Mouse (Mus musculus): ENCODE measurements at regions not wholly inside any gene's neighbourhood (a gene's known extent, or its start where the extent isn't known, plus 50 kb on each side); places are given as distances from the start of the nearest gene placed in this dataset.

- Histone ChIP-seq H3K27me3 (peaks cover 7% of the 10 kb centered on the region; the same call in 1 of the 2 replicates), H3K36me3 (replicated peaks) (no peaks in the 10 kb centered on the region), H3K9ac (no peak overlapping the region), H3K4me3 (replicated peaks) (no peak overlapping the region), H3K4me1 (peaks cover 14% of the 10 kb centered on the region), H3K4me2 (no peak overlapping the region), H3K27ac (no peak overlapping the region), H3K9me3 (no peaks in the 10 kb centered on the region)
- WGBS: 40% methylated on average over 3 of the region's 3 CpGs
- ATAC-seq (ENCODE audit: low FRiP score): peak; percentile 30; the same call in 1 of the 2 replicates
Observed at GRCm38 (mm10) chr3:35221183-35221582, 532.7 kb upstream of the Atp11b start.

GRCm38 (mm10) chr3:35222251-35222650 lies 531.7 kb upstream of the Atp11b start:
- peaks cover 14% of the 10 kb centered on the region for H3K4me1 ChIP-seq
- no peak overlapping the region for H3K9ac ChIP-seq
- H3K9me3 ChIP-seq: no peaks in the 10 kb centered on the region
- H3K4me2 ChIP-seq: no peak overlapping the region
- H3K4me3 ChIP-seq (replicated peaks): no peak overlapping the region
- peaks cover 7% of the 10 kb centered on the region; the same call in 1 of the 2 replicates for H3K27me3 ChIP-seq
- no peak overlapping the region for H3K27ac ChIP-seq
- ATAC-seq (ENCODE audit: low FRiP score): no peak
- no peaks in the 10 kb centered on the region for H3K36me3 ChIP-seq (replicated peaks)
- 65% methylated on average over 2 of the region's 2 CpGs for WGBS

- Histone ChIP-seq H3K4me3 (replicated peaks) (no peak overlapping the region), H3K27ac (no peak overlapping the region), H3K4me2 (peak overlapping the region; percentile 38), H3K27me3 (peaks cover 12% of the 10 kb centered on the region), H3K4me1 (peaks cover 14% of the 10 kb centered on the region), H3K9ac (no peak overlapping the region), H3K9me3 (no peaks in the 10 kb centered on the region), H3K36me3 (replicated peaks) (no peaks in the 10 kb centered on the region)
- peak; percentile 79; the same call in 1 of the 2 replicates for ATAC-seq (ENCODE audit: low FRiP score)
- WGBS: 14% methylated on average over 12 of the region's 12 CpGs
Observed at GRCm38 (mm10) chr3:35225051-35225701, 528.7 kb upstream of the Atp11b start.

- H3K9me3 ChIP-seq: no peaks in the 10 kb centered on the region
- H3K4me1 ChIP-seq: peaks cover 14% of the 10 kb centered on the region
- no peaks in the 10 kb centered on the region for H3K36me3 ChIP-seq (replicated peaks)
- 41% methylated on average over 3 of the region's 3 CpGs for WGBS
- peak overlapping the region; percentile 38; the same call in 1 of the 2 replicates for H3K4me2 ChIP-seq
- H3K9ac ChIP-seq: no peak overlapping the region
- ATAC-seq (ENCODE audit: low FRiP score): no peak
- H3K27me3 ChIP-seq: peaks cover 10% of the 10 kb centered on the region
- H3K4me3 ChIP-seq (replicated peaks): no peak overlapping the region
- H3K27ac ChIP-seq: no peak overlapping the region
Observed at GRCm38 (mm10) chr3:35225774-35226365, 528.0 kb upstream of the Atp11b start.

GRCm38 (mm10) chr3:35231158-35231928 lies 522.6 kb upstream of the Atp11b start:
- WGBS: 91% methylated on average over 10 of the region's 10 CpGs
- H3K9me3 ChIP-seq: no peaks in the 10 kb centered on the region
- H3K4me2 ChIP-seq: no peak overlapping the region
- ATAC-seq (ENCODE audit: low FRiP score): no peak
- no peaks in the 10 kb centered on the region for H3K36me3 ChIP-seq (replicated peaks)
- peaks cover 10% of the 10 kb centered on the region; the same call in 1 of the 2 replicates for H3K4me1 ChIP-seq
- no peak overlapping the region for H3K27ac ChIP-seq
- no peak overlapping the region for H3K9ac ChIP-seq
- H3K27me3 ChIP-seq: peaks cover 7% of the 10 kb centered on the region
- H3K4me3 ChIP-seq (replicated peaks): no peak overlapping the region

- no peak for ATAC-seq (ENCODE audit: low FRiP score)
- no peak overlapping the region for H3K4me3 ChIP-seq (replicated peaks)
- peaks cover 10% of the 10 kb centered on the region; the same call in 1 of the 2 replicates for H3K4me1 ChIP-seq
- H3K9ac ChIP-seq: no peak overlapping the region
- H3K4me2 ChIP-seq: no peak overlapping the region
- H3K36me3 ChIP-seq (replicated peaks): no peaks in the 10 kb centered on the region
- WGBS: 48% methylated on average over 1 of the region's 1 CpGs
- H3K27ac ChIP-seq: no peak overlapping the region
- peaks cover 5% of the 10 kb centered on the region for H3K27me3 ChIP-seq
- H3K9me3 ChIP-seq: no peaks in the 10 kb centered on the region
Observed at GRCm38 (mm10) chr3:35232487-35232886, 521.4 kb upstream of the Atp11b start.

- H3K9me3 ChIP-seq: no peaks in the 10 kb centered on the region
- H3K27me3 ChIP-seq: no peaks in the 10 kb centered on the region
- ATAC-seq (ENCODE audit: low FRiP score): no peak
- no peak overlapping the region for H3K27ac ChIP-seq
- no peaks in the 10 kb centered on the region for H3K36me3 ChIP-seq (replicated peaks)
- no peak overlapping the region for H3K9ac ChIP-seq
- H3K4me2 ChIP-seq: no peak overlapping the region
- no peak overlapping the region for H3K4me3 ChIP-seq (replicated peaks)
- 84% methylated on average over 3 of the region's 3 CpGs for WGBS
- H3K4me1 ChIP-seq: peaks cover 10% of the 10 kb centered on the region; the same call in 1 of the 2 replicates
Observed at GRCm38 (mm10) chr3:35235066-35235465, 518.8 kb upstream of the Atp11b start.

GRCm38 (mm10) chr3:35235772-35236171 lies 518.1 kb upstream of the Atp11b start:
- Histone ChIP-seq H3K9ac (no peak overlapping the region), H3K4me3 (replicated peaks) (no peak overlapping the region), H3K36me3 (replicated peaks) (no peaks in the 10 kb centered on the region), H3K4me1 (peaks cover 10% of the 10 kb centered on the region; the same call in 1 of the 2 replicates), H3K4me2 (no peak overlapping the region), H3K9me3 (no peaks in the 10 kb centered on the region), H3K27me3 (no peaks in the 10 kb centered on the region), H3K27ac (no peak overlapping the region)
- 64% methylated on average over 5 of the region's 5 CpGs for WGBS
- no peak for ATAC-seq (ENCODE audit: low FRiP score)

GRCm38 (mm10) chr3:35237342-35237741 lies 516.6 kb upstream of the Atp11b start:
- 86% methylated on average over 6 of the region's 6 CpGs for WGBS
- H3K4me1 ChIP-seq: peaks cover 16% of the 10 kb centered on the region
- no peaks in the 10 kb centered on the region for H3K27me3 ChIP-seq
- no peak for ATAC-seq (ENCODE audit: low FRiP score)
- H3K4me2 ChIP-seq: no peak overlapping the region
- no peak overlapping the region for H3K9ac ChIP-seq
- H3K27ac ChIP-seq: no peak overlapping the region
- no peaks in the 10 kb centered on the region for H3K9me3 ChIP-seq
- H3K4me3 ChIP-seq (replicated peaks): no peak overlapping the region
- no peaks in the 10 kb centered on the region for H3K36me3 ChIP-seq (replicated peaks)

- no peak overlapping the region for H3K4me2 ChIP-seq
- H3K9me3 ChIP-seq: no peaks in the 10 kb centered on the region
- H3K36me3 ChIP-seq (replicated peaks): no peaks in the 10 kb centered on the region
- no peak for ATAC-seq (ENCODE audit: low FRiP score)
- H3K9ac ChIP-seq: no peak overlapping the region
- WGBS: 28% methylated on average over 6 of the region's 6 CpGs
- H3K27me3 ChIP-seq: no peaks in the 10 kb centered on the region
- no peak overlapping the region for H3K4me3 ChIP-seq (replicated peaks)
- H3K27ac ChIP-seq: peak overlapping the region; percentile 54; the same call in 1 of the 2 replicates
- H3K4me1 ChIP-seq: peaks cover 44% of the 10 kb centered on the region
Observed at GRCm38 (mm10) chr3:35242349-35242748, 511.6 kb upstream of the Atp11b start.

- Histone ChIP-seq H3K27me3 (no peaks in the 10 kb centered on the region), H3K4me1 (peaks cover 44% of the 10 kb centered on the region), H3K9me3 (no peaks in the 10 kb centered on the region), H3K4me2 (no peak overlapping the region), H3K4me3 (replicated peaks) (no peak overlapping the region), H3K9ac (no peak overlapping the region), H3K27ac (peak overlapping the region; percentile 54; the same call in 1 of the 2 replicates), H3K36me3 (replicated peaks) (no peaks in the 10 kb centered on the region)
- WGBS: 65% methylated on average over 10 of the region's 10 CpGs
- 0 out of 2 replicates have a peak, but pooled peaks have one; percentile 41 for ATAC-seq (ENCODE audit: low FRiP score)
Observed at GRCm38 (mm10) chr3:35242871-35243529, 510.9 kb upstream of the Atp11b start.

- Histone ChIP-seq H3K4me3 (replicated peaks) (no peak overlapping the region), H3K27me3 (no peaks in the 10 kb centered on the region), H3K4me2 (no peak overlapping the region), H3K9ac (no peak overlapping the region), H3K9me3 (no peaks in the 10 kb centered on the region), H3K4me1 (peaks cover 44% of the 10 kb centered on the region), H3K27ac (no peak overlapping the region), H3K36me3 (replicated peaks) (no peaks in the 10 kb centered on the region)
- no peak for ATAC-seq (ENCODE audit: low FRiP score)
- WGBS: under 1% methylated on average over 8 of the region's 8 CpGs
Observed at GRCm38 (mm10) chr3:35245003-35245402, 508.9 kb upstream of the Atp11b start.

Measured in forebrain, embryonic 12.5 days (tissue).